ENCODE assay signal across 14 mouse cellular contexts in genomic region chr7:83813016-83813415, GRCm38 (mm10). TPM values are rescaled to one million over a fixed set of nuclear protein-coding genes. Genes with fewer than 3 reads are reported as not detected.
DNase-seq lines count a peak whose midpoint lies in the region; ATAC-seq and TF ChIP-seq lines count a peak whose summit lies in the region.
"Had no signal": no experiment of that assay in that cellular context is flagged by ENCODE, and none has a peak within 500 bp of the region (broad histone marks: within the 10 kb centered on the region; RNA-seq: fewer than 3 reads in every experiment).

No protein-coding gene starts in this region.

- H3K27me3 ChIP-seq in heart, embryonic 10.5 days (ENCODE audit: insufficient read depth, poor library complexity, severe bottlenecking), result no peaks in the 10 kb centered on the region
- H3K27me3 ChIP-seq in lung, embryonic 14.5 days (ENCODE audit: insufficient read depth, low read length), result no peaks in the 10 kb centered on the region
- H3K27me3 ChIP-seq in embryonic facial prominence, embryonic 15.5 days, result no peaks in the 10 kb centered on the region
- H3K27me3 ChIP-seq in neural tube, embryonic 11.5 days (ENCODE audit: control insufficient read depth, insufficient read depth, low read length), result no peaks in the 10 kb centered on the region
- H3K27me3 ChIP-seq: neural tube, embryonic 12.5 days had no signal

- no peak overlapping the region for H3K9ac ChIP-seq in lung, embryonic 14.5 days
- no peak overlapping the region for H3K9ac ChIP-seq in embryonic facial prominence, embryonic 15.5 days
- no peak overlapping the region for H3K9ac ChIP-seq in neural tube, embryonic 11.5 days (ENCODE audit: low read length)
- H3K9ac ChIP-seq: liver, embryonic 14.5 days; neural tube, embryonic 12.5 days had no signal

- no peak overlapping the region; the same call in 1 of the 2 replicates for H3K4me2 ChIP-seq in lung, embryonic 14.5 days
- H3K4me2 ChIP-seq in embryonic facial prominence, embryonic 15.5 days (replicated peaks), result no peak overlapping the region
- H3K4me2 ChIP-seq in neural tube, embryonic 11.5 days (ENCODE audit: low read depth), result no peak overlapping the region
- H3K4me2 ChIP-seq: neural tube, embryonic 12.5 days had no signal

- H3K4me1 ChIP-seq in heart, embryonic 10.5 days, result peaks cover 50% of the 10 kb centered on the region
- H3K4me1 ChIP-seq in lung, embryonic 14.5 days (ENCODE audit: insufficient read depth), result peaks cover 43% of the 10 kb centered on the region
- peaks cover 57% of the 10 kb centered on the region for H3K4me1 ChIP-seq in embryonic facial prominence, embryonic 15.5 days
- peaks cover 3% of the 10 kb centered on the region for H3K4me1 ChIP-seq in neural tube, embryonic 11.5 days (ENCODE audit: control insufficient read depth, insufficient read depth, low read length)

- no peak for TF ChIP-seq CTCF in lung, embryonic 14.5 days (IDR thresholded peaks at IDR 0.05; ENCODE audit: low read depth)

- ATAC-seq in lung, embryonic 14.5 days (ENCODE audit: insufficient read depth), result peak; percentile 12; the same call in 1 of the 2 replicates
- ATAC-seq in embryonic facial prominence, embryonic 15.5 days (ENCODE audit: insufficient number of reproducible peaks, low FRiP score, low TSS enrichment, low read depth), result no peak
- ATAC-seq in neural tube, embryonic 11.5 days (ENCODE audit: insufficient read depth, low FRiP score, low TSS enrichment), result no peak

- no peak overlapping the region for H3K4me3 ChIP-seq in heart, embryonic 10.5 days
- no peak overlapping the region for H3K4me3 ChIP-seq in lung, embryonic 14.5 days (ENCODE audit: low read depth, low read length)
- H3K4me3 ChIP-seq in embryonic facial prominence, embryonic 15.5 days (replicated peaks), result no peak overlapping the region
- H3K4me3 ChIP-seq in neural tube, embryonic 11.5 days (ENCODE audit: low read depth, low read length), result no peak overlapping the region
- H3K4me3 ChIP-seq: neural tube, embryonic 12.5 days had no signal

- H3K27ac ChIP-seq in heart, embryonic 10.5 days, result peak overlapping the region; percentile 90
- peak overlapping the region; percentile 97 for H3K27ac ChIP-seq in lung, embryonic 14.5 days (ENCODE audit: low read depth)
- H3K27ac ChIP-seq in embryonic facial prominence, embryonic 15.5 days (replicated peaks), result peak overlapping the region; percentile 89
- H3K27ac ChIP-seq in neural tube, embryonic 11.5 days (ENCODE audit: low read depth, low read length), result peak overlapping the region; percentile 83; the same call in 1 of the 2 replicates
- H3K27ac ChIP-seq: liver, embryonic 14.5 days had no signal

- no peak for DNase-seq in heart, embryonic 10.5 days (ENCODE audit: low spot score)
- DNase-seq in heart, postnatal 4 days, result no peak
- peak; percentile 71 for DNase-seq in lung, embryonic 14.5 days
- no peak for DNase-seq in lung, postnatal 25 days (ENCODE audit: low spot score)
- DNase-seq in neural tube, embryonic 11.5 days (ENCODE audit: low spot score), result no peak
- no peak for DNase-seq in left cerebral cortex, postnatal 10 days (ENCODE audit: extremely low spot score in 1 of 2, low spot score in 2 of 2)
- no peak for DNase-seq in layer of hippocampus, adult 9-10 months (ENCODE audit: low spot score)
- DNase-seq: cerebellum, postnatal 36 days; kidney, postnatal 25 days; thymus, postnatal 14 days had no signal

- H3K36me3 ChIP-seq in heart, embryonic 10.5 days, result no peaks in the 10 kb centered on the region
- no peaks in the 10 kb centered on the region for H3K36me3 ChIP-seq in lung, embryonic 14.5 days (ENCODE audit: insufficient read depth)
- no peaks in the 10 kb centered on the region for H3K36me3 ChIP-seq in embryonic facial prominence, embryonic 15.5 days
- no peaks in the 10 kb centered on the region for H3K36me3 ChIP-seq in neural tube, embryonic 11.5 days (ENCODE audit: control insufficient read depth, insufficient read depth, low read length)
- H3K36me3 ChIP-seq: neural tube, embryonic 12.5 days had no signal

- H3K9me3 ChIP-seq in heart, embryonic 10.5 days, result no peaks in the 10 kb centered on the region
- no peaks in the 10 kb centered on the region for H3K9me3 ChIP-seq in lung, embryonic 14.5 days (ENCODE audit: low read depth, low read length)
- H3K9me3 ChIP-seq in embryonic facial prominence, embryonic 15.5 days (replicated peaks), result no peaks in the 10 kb centered on the region
- no peaks in the 10 kb centered on the region for H3K9me3 ChIP-seq in neural tube, embryonic 11.5 days (ENCODE audit: control insufficient read depth, low read length)
- H3K9me3 ChIP-seq: neural tube, embryonic 12.5 days had no signal

- intact Hi-C loops in left cerebral cortex, postnatal 10 days (cut with DNase I), result loop anchor here (5.0 kb wide), 1 partner anchor 69 kb away; the partner anchor contains the start of genes Mesd and Tlnrd1

- 65% methylated on average over 6 of the region's 6 CpGs for WGBS in heart, embryonic 10.5 days
- WGBS in lung, embryonic 14.5 days, result 39% methylated on average over 6 of the region's 6 CpGs
- 60% methylated on average over 6 of the region's 6 CpGs for WGBS in embryonic facial prominence, embryonic 15.5 days
- WGBS in neural tube, embryonic 11.5 days, result 74% methylated on average over 6 of the region's 6 CpGs

RNA-seq across cellular contexts. Expression of gene Cfap161, which starts 18.3 kb away (rescaled TPM):
- polyA plus RNA-seq in heart, embryonic 10.5 days (2016; fragmentation: Nextera tagmentation; extraction: Ambion mirVana), result 1.1 and 3.7 TPM in 2 replicates
- total RNA-seq in heart, postnatal 4 days (2021), result under 1 TPM; 0.52 to 0.65 TPM
- 0.13 and 0.22 TPM in 2 replicates for polyA plus RNA-seq in lung, embryonic 14.5 days (2014; fragmentation: Nextera tagmentation; extraction: Ambion mirVana)
- polyA plus RNA-seq in embryonic facial prominence, embryonic 15.5 days (2015; fragmentation: Nextera tagmentation; extraction: Ambion mirVana), result 7.0 and 14.1 TPM in 2 replicates
- not detected in 2 replicates for polyA plus RNA-seq in neural tube, embryonic 11.5 days (2014; fragmentation: Nextera tagmentation; extraction: Ambion mirVana)
- total RNA-seq in left cerebral cortex, postnatal 10 days (2021), result 1 to 10 TPM in 1 of 2 experiments, under 1 TPM in 1; 0.88 to 1.0 TPM
- polyA plus RNA-seq: neural tube, embryonic 12.5 days; small intestine, adult 2 months had no signal
